Comparison of ENCODE assay signal across 13 mouse cellular contexts in the genomic region with DNA sequence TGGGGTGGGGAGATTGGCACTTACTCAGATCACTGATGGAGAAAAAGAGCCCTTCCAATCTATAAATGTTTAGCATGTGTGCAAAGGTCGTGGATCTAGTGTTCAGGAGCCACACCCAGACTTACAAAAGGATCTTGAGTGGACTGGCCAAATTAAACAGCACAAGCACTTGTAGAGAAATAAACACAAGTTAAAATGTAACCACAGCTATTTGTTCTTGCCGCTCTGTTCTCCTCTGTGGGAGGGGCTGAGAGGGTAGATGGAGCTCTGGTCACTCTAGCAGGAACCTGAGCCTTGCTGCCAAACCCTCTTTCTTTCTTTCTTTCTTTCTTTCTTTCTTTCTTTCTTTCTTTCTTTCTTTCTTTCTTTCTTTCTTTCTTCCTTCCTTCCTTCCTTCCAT. TPM values are rescaled to one million over a fixed set of nuclear protein-coding genes. Genes with fewer than 3 reads are reported as not detected.
DNase-seq lines count a peak whose midpoint lies in the region; ATAC-seq lines count a peak whose summit lies in the region.
"Had no signal": no experiment of that assay in that cellular context is flagged by ENCODE, and none has a peak within 500 bp of the region (broad histone marks: within the 10 kb centered on the region; RNA-seq: fewer than 3 reads in every experiment).

No protein-coding gene starts in this region.

- H3K9me3 ChIP-seq in intestine, embryonic 16.5 days (ENCODE audit: control insufficient read depth, low read length) = no peaks in the 10 kb centered on the region
- H3K9me3 ChIP-seq: heart, embryonic 13.5 days had no signal

- WGBS in intestine, embryonic 16.5 days = 21% methylated on average over 2 of the region's 2 CpGs

- ATAC-seq in intestine, embryonic 16.5 days = peak; percentile 77
- ATAC-seq: hindbrain, postnatal 0 days had no signal

- H3K4me1 ChIP-seq in intestine, embryonic 16.5 days (ENCODE audit: control insufficient read depth, insufficient read depth, low read length) = peaks cover 27% of the 10 kb centered on the region

- DNase-seq in NIH3T3 (ENCODE audit: low read depth) = peak; percentile 69
- peak; percentile 65 to 82 for DNase-seq in kidney, postnatal 25 days
- DNase-seq in lung, postnatal 36 days = peak; percentile 83
- no peak for DNase-seq in adrenal gland, postnatal 14 days
- no peak for DNase-seq in embryo, embryonic 11 days
- no peak for DNase-seq in heart, adult 9 months (ENCODE audit: low spot score in 2 of 2)

- no peak overlapping the region for H3K4me3 ChIP-seq in intestine, embryonic 16.5 days (ENCODE audit: low read length)
- H3K4me3 ChIP-seq: erythroblast, embryonic 14.5 days; heart, embryonic 13.5 days had no signal

- H3K27me3 ChIP-seq in intestine, embryonic 16.5 days (replicated peaks; ENCODE audit: control insufficient read depth, insufficient read depth, low read length) = no peaks in the 10 kb centered on the region
- H3K27me3 ChIP-seq: heart, embryonic 13.5 days had no signal

- H3K27ac ChIP-seq in intestine, embryonic 16.5 days (ENCODE audit: low read length) = 0 out of 2 replicates have a peak overlapping the region, but pooled peaks have one; percentile 15
- H3K27ac ChIP-seq: heart, embryonic 13.5 days; hindbrain, postnatal 0 days had no signal

- H3K36me3 ChIP-seq in intestine, embryonic 16.5 days (ENCODE audit: control insufficient read depth, insufficient read depth, low read length) = no peaks in the 10 kb centered on the region
- H3K36me3 ChIP-seq: heart, embryonic 13.5 days had no signal

- no peak overlapping the region for H3K4me2 ChIP-seq in intestine, embryonic 16.5 days (ENCODE audit: low read depth, low read length)
- H3K4me2 ChIP-seq: heart, embryonic 13.5 days had no signal

- no peak overlapping the region for H3K9ac ChIP-seq in intestine, embryonic 16.5 days (ENCODE audit: low read depth, low read length)
- H3K9ac ChIP-seq: heart, embryonic 13.5 days had no signal

RNA-seq across cellular contexts. Expression of a gene that starts 20.7 kb away (rescaled TPM):
- polyA plus RNA-seq in intestine, embryonic 16.5 days (2015; fragmentation: Nextera tagmentation; extraction: Ambion mirVana) = 12.4 and 12.5 TPM in 2 replicates
- total RNA-seq in adrenal gland, postnatal 14 days (2021) = 25.0 and 26.2 TPM in 2 replicates

RNA-seq across cellular contexts. Expression of a gene that starts 33.4 kb away (rescaled TPM):
- 155 and 177 TPM in 2 replicates for polyA plus RNA-seq in intestine, embryonic 16.5 days (2015; fragmentation: Nextera tagmentation; extraction: Ambion mirVana)
- total RNA-seq in adrenal gland, postnatal 14 days (2021) = 260 and 305 TPM in 2 replicates

RNA-seq across cellular contexts. Expression of a gene that starts 51.6 kb away (rescaled TPM):
- 52.3 and 60.5 TPM in 2 replicates for polyA plus RNA-seq in intestine, embryonic 16.5 days (2015; fragmentation: Nextera tagmentation; extraction: Ambion mirVana)
- total RNA-seq in adrenal gland, postnatal 14 days (2021) = not detected in 2 replicates
- total RNA-seq: common myeloid progenitor, adult 5-6 weeks; hindbrain, postnatal 0 days; left cerebral cortex, postnatal 10 days; megakaryocyte progenitor cell, adult 5-6 weeks had no signal
- polyA plus RNA-seq: erythroblast, embryonic 14.5 days; heart, embryonic 13.5 days; hindbrain, postnatal 0 days had no signal

Comparison
In these comparisons a context has a peak if more than half of its experiments do, and no peak if none do; other contexts are left out.
1. DNase-seq: peak in NIH3T3 (single experiment), kidney, postnatal 25 days (2 of 2) and lung, postnatal 36 days (single experiment); none in adrenal gland, postnatal 14 days (single experiment), embryo, embryonic 11 days (single experiment) and heart, adult 9 months (0 of 2).